ENCODE assay signal across 8 mouse cellular contexts in the genomic region with DNA sequence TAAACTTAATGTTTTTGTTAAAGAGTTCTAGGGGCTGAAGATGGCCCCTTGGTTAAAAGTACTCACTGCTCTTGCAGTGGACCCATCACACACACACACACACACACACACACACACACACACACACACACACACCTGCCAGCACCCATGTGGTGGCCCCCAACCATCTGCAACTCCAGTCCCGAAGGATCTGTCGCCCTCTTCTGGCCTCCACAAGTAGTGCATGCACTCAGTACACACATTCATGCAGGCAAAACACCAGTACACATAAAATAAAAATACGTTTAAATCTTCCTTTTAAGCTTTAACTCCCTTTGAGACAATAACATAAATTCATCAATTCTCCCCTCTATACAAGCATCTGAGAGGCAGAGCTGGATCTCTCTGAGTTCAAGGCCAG. TPM values are rescaled to one million over a fixed set of nuclear protein-coding genes. Genes with fewer than 3 reads are reported as not detected.
DNase-seq lines count a peak whose midpoint lies in the region; ATAC-seq and TF ChIP-seq lines count a peak whose summit lies in the region.

No protein-coding gene starts in this region.

- H3K4me1 ChIP-seq in forebrain, embryonic 10.5 days = peaks cover 37% of the 10 kb centered on the region
- H3K4me1 ChIP-seq in forebrain, embryonic 13.5 days = peaks cover 58% of the 10 kb centered on the region
- no peaks in the 10 kb centered on the region for H3K4me1 ChIP-seq in liver, postnatal 0 days (ENCODE audit: insufficient read depth)

- H3K27me3 ChIP-seq in forebrain, embryonic 10.5 days (ENCODE audit: poor library complexity, severe bottlenecking) = no peaks in the 10 kb centered on the region
- no peaks in the 10 kb centered on the region for H3K27me3 ChIP-seq in forebrain, embryonic 13.5 days
- H3K27me3 ChIP-seq in liver, postnatal 0 days (ENCODE audit: insufficient read depth, low read length) = no peaks in the 10 kb centered on the region

- 32% methylated on average over 3 of the region's 3 CpGs for WGBS in forebrain, embryonic 10.5 days
- 36% methylated on average over 3 of the region's 3 CpGs for WGBS in forebrain, embryonic 13.5 days
- WGBS in liver, postnatal 0 days (ENCODE audit: insufficient replicate concordance) = 23% methylated on average over 3 of the region's 3 CpGs

- intact Hi-C loops in left cerebral cortex, postnatal 4 days (cut with DNase I) = loop anchor here (2.0 kb wide), 1 partner anchor 193 kb away; no protein-coding TSS in a partner anchor

- no peak overlapping the region for H3K9ac ChIP-seq in forebrain, embryonic 13.5 days
- H3K9ac ChIP-seq in liver, postnatal 0 days (replicated peaks) = no peak overlapping the region

- TF ChIP-seq CTCF in liver, postnatal 0 days (IDR thresholded peaks at IDR 0.05; ENCODE audit: low read depth) = peak; percentile 85

- H3K4me3 ChIP-seq in forebrain, embryonic 10.5 days = no peak overlapping the region
- no peak overlapping the region for H3K4me3 ChIP-seq in forebrain, embryonic 13.5 days
- no peak overlapping the region for H3K4me3 ChIP-seq in liver, postnatal 0 days (ENCODE audit: low read depth, low read length)

- no peak overlapping the region for H3K4me2 ChIP-seq in forebrain, embryonic 13.5 days
- H3K4me2 ChIP-seq in liver, postnatal 0 days (ENCODE audit: low read depth, low read length) = no peak overlapping the region

- no peak for ATAC-seq in forebrain, embryonic 13.5 days
- ATAC-seq in liver, postnatal 0 days = no peak

- no peak overlapping the region for H3K27ac ChIP-seq in forebrain, embryonic 10.5 days
- H3K27ac ChIP-seq in forebrain, embryonic 13.5 days = no peak overlapping the region
- no peak overlapping the region for H3K27ac ChIP-seq in liver, postnatal 0 days (ENCODE audit: low read depth)

- no peaks in the 10 kb centered on the region for H3K36me3 ChIP-seq in forebrain, embryonic 10.5 days (replicated peaks)
- no peaks in the 10 kb centered on the region for H3K36me3 ChIP-seq in forebrain, embryonic 13.5 days (ENCODE audit: poor library complexity, severe bottlenecking)
- no peaks in the 10 kb centered on the region for H3K36me3 ChIP-seq in liver, postnatal 0 days (replicated peaks; ENCODE audit: insufficient read depth, low read length)

- no peaks in the 10 kb centered on the region for H3K9me3 ChIP-seq in forebrain, embryonic 10.5 days
- no peaks in the 10 kb centered on the region for H3K9me3 ChIP-seq in forebrain, embryonic 13.5 days (replicated peaks)
- no peaks in the 10 kb centered on the region for H3K9me3 ChIP-seq in liver, postnatal 0 days (ENCODE audit: low read length)

- TF ChIP-seq EP300 in liver, postnatal 0 days (IDR thresholded peaks at IDR 0.05; ENCODE audit: low read depth) = no peak

- DNase-seq in forebrain, embryonic 10.5 days (ENCODE audit: extremely low spot score, low spot score) = peak; percentile 45
- DNase-seq in left cerebral cortex, postnatal 4 days = peak; percentile 77
- DNase-seq in left cerebral cortex, adult 8-10 months (ENCODE audit: low spot score in 2 of 2) = no peak
- DNase-seq in NIH3T3 (ENCODE audit: low read depth) = peak; percentile 76
- peak; percentile 52 for DNase-seq in embryo, embryonic 10.5 days (ENCODE audit: low spot score)
- DNase-seq in liver, postnatal 0 days = peak; percentile 69
- peak; percentile 57 to 61 for DNase-seq in thymus, postnatal 36 days

RNA-seq across cellular contexts. Expression of a gene that starts 23.7 kb away (rescaled TPM):
- 6.2 and 6.9 TPM in 2 replicates for polyA plus RNA-seq in forebrain, embryonic 10.5 days (2016; fragmentation: Nextera tagmentation; extraction: Ambion mirVana)
- polyA plus RNA-seq in forebrain, embryonic 13.5 days (2015; fragmentation: Nextera tagmentation; extraction: Ambion mirVana) = 27.2 and 31.1 TPM in 2 replicates
- 100 to 1,000 TPM; 117 to 123 TPM for total RNA-seq in left cerebral cortex, postnatal 4 days (2021)
- total RNA-seq in left cerebral cortex, adult 8-10 months (2022) = 10 to 100 TPM; 59.8 to 68.0 (median 67.1) TPM
- polyA plus RNA-seq in liver, postnatal 0 days (2015; fragmentation: Nextera tagmentation; extraction: Ambion mirVana) = 0.51 and 0.83 TPM in 2 replicates

Comparison
In these comparisons a context has a peak if more than half of its experiments do, and no peak if none do; other contexts are left out.
1. DNase-seq: peak in forebrain, embryonic 10.5 days (single experiment), left cerebral cortex, postnatal 4 days (single experiment), NIH3T3 (single experiment), embryo, embryonic 10.5 days (single experiment), liver, postnatal 0 days (single experiment) and thymus, postnatal 36 days (2 of 2); none in left cerebral cortex, adult 8-10 months (0 of 2).